Mouse (Mus musculus) limb, embryonic 15.5 days (tissue): ENCODE measurements around the gene Adk. TPM values are rescaled to one million over a fixed set of nuclear protein-coding genes. Genes with fewer than 3 reads are reported as not detected.

ENCODE experiments used
- ATAC-seq: fragments of 200-750 bp; cut with Nextera tagmentation; 2 replicates; pipeline ENCODE4 v1.8.0; 2017; ENCODE audit warnings: low read depth, moderate TSS enrichment; ENCODE audit not compliant: insufficient number of reproducible peaks, low FRiP score, low TSS enrichment
- H3K27ac ChIP-seq: fragments of 300-500 bp; sonication (generic); 2 replicates; pipeline ENCODE4 v1.5.1; 2015; ENCODE audit warnings: moderate library complexity, mild to moderate bottlenecking, inconsistent platforms
- H3K27me3 ChIP-seq: fragments of 300-500 bp; sonication (generic); 2 replicates; pipeline ENCODE4 v1.6.1; 2015; ENCODE audit warnings: inconsistent platforms
- H3K36me3 ChIP-seq: fragments of 300-500 bp; sonication (generic); 2 replicates; pipeline ENCODE4 v1.6.1; 2015; ENCODE audit warnings: inconsistent platforms
- H3K4me1 ChIP-seq: fragments of 300-500 bp; sonication (generic); 2 replicates; pipeline ENCODE4 v1.6.1; 2015; ENCODE audit warnings: inconsistent platforms
- H3K4me2 ChIP-seq: fragments of 300-500 bp; sonication (generic); 2 replicates; pipeline ENCODE4 v1.6.1; 2015; ENCODE audit warnings: mild to moderate bottlenecking, inconsistent platforms
- H3K4me3 ChIP-seq: fragments of 300-500 bp; sonication (generic); 2 replicates; pipeline ENCODE4 v1.5.1; 2015; ENCODE audit warnings: mild to moderate bottlenecking, inconsistent platforms
- H3K9ac ChIP-seq: fragments of 300-500 bp; sonication (generic); 2 replicates; pipeline ENCODE4 v1.6.1; 2015; ENCODE audit warnings: inconsistent platforms
- H3K9me3 ChIP-seq: fragments of 300-500 bp; sonication (generic); 2 replicates; pipeline ENCODE4 v1.6.1; 2016; ENCODE audit warnings: inconsistent platforms
- WGBS: fragments of 180-500 bp; shearing (Covaris S2); methylation state at CpG from one replicate; pipeline ENCODE4 v1.1.7; 2015; 5-methylcytosine and 5-hydroxymethylcytosine counted together
- polyA plus RNA-seq: library from polyadenylated mRNA; unstranded; fragments of >200 nt; fragmentation: Nextera tagmentation; extraction: Ambion mirVana; gene quantifications from 2 replicates; pipeline ENCODE4 v1.2.1, GENCODE M21; 2015

Adk gene
- polyA plus RNA-seq, 1 experiment from 2014 or later, result 148 TPM

- ATAC-seq, result no peak
- Histone ChIP-seq H3K27ac (no peak overlapping the region), H3K36me3 (no peaks in the 10 kb centered on the region), H3K9me3 (no peaks in the 10 kb centered on the region), H3K9ac (no peak overlapping the region), H3K27me3 (no peaks in the 10 kb centered on the region), H3K4me2 (no peak overlapping the region), H3K4me1 (no peaks in the 10 kb centered on the region), H3K4me3 (no peak overlapping the region)
- WGBS, result 87% methylated on average over 5 of the region's 5 CpGs
These were observed 17.2 kb downstream of the Adk start for GRCm38 (mm10) chr14:21069594-21069993.

- H3K4me3 ChIP-seq, result no peak overlapping the region
- ATAC-seq, result no peak
- H3K9ac ChIP-seq, result no peak overlapping the region
- H3K27ac ChIP-seq, result no peak overlapping the region
- no peaks in the 10 kb centered on the region for H3K36me3 ChIP-seq
- H3K9me3 ChIP-seq, result no peaks in the 10 kb centered on the region
- H3K4me1 ChIP-seq, result peaks cover 11% of the 10 kb centered on the region
- 72% methylated on average over 3 of the region's 3 CpGs for WGBS
- no peaks in the 10 kb centered on the region for H3K27me3 ChIP-seq
- no peak overlapping the region for H3K4me2 ChIP-seq
These were observed 21.6 kb downstream of the Adk start for GRCm38 (mm10) chr14:21073981-21074380.

GRCm38 (mm10) chr14:21074398-21075320 is 22.3 kb downstream of the Adk start:
- peak overlapping the region; percentile 69; the same call in 1 of the 2 replicates for H3K4me3 ChIP-seq

GRCm38 (mm10) chr14:21075751-21076500 is 23.6 kb downstream of the Adk start:
- H3K9ac ChIP-seq, result peak overlapping the region; percentile 56
- H3K9me3 ChIP-seq, result no peaks in the 10 kb centered on the region
- H3K27ac ChIP-seq, result peak overlapping the region; percentile 88
- H3K27me3 ChIP-seq, result no peaks in the 10 kb centered on the region
- peak overlapping the region; percentile 69 for H3K4me3 ChIP-seq
- WGBS, result 0% methylated on average over 58 of the region's 59 CpGs
- peak; percentile 97 for ATAC-seq
- H3K36me3 ChIP-seq, result no peaks in the 10 kb centered on the region
- H3K4me2 ChIP-seq, result peak overlapping the region; percentile 82
- H3K4me1 ChIP-seq, result peaks cover 11% of the 10 kb centered on the region

More at GRCm38 (mm10) chr14:21074398-21075320, 22.3 kb downstream of the Adk start:
- no peak overlapping the region for H3K4me2 ChIP-seq
- H3K27me3 ChIP-seq, result no peaks in the 10 kb centered on the region
- no peak overlapping the region; the same call in 1 of the 2 replicates for H3K9ac ChIP-seq
- WGBS, result 53% methylated on average over 11 of the region's 11 CpGs
- peaks cover 11% of the 10 kb centered on the region for H3K4me1 ChIP-seq
- ATAC-seq, result no peak
- H3K36me3 ChIP-seq, result no peaks in the 10 kb centered on the region
- H3K9me3 ChIP-seq, result no peaks in the 10 kb centered on the region
- no peak overlapping the region for H3K27ac ChIP-seq

DNA sequence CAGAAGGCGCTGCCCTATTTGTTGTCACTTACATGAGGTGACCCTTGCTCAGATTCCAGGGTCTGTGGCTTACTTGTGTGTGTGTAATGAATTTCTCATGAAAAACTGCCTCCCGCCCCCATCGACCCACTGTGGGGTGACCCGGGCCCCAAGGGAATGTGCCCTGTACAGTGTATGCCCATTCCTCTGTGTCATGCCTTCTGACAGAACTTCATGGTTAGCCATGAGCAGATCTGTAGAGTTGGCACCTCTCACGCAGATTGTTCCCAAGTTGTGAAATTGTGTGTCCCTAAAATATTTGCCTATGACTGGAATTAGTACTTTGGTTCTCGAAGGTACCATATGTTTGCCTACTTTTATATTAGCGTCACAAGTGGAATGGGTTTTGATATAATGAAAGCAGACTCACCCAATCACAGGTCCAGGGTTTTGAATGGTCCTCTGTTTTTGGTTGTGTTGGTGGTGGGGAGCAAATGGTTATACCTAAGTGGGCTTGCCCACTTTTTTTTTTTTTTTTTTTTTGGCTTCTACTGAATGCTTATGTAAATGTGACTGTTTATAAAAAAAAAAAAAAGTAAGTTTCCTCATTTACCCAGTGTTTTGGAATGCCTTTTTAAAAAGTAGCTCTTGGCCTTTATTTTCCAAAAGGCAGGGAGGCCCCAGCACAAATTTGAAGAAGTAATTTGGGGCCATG is 24.3 kb downstream of the Adk start:
- Histone ChIP-seq H3K9me3 (no peaks in the 10 kb centered on the region), H3K36me3 (no peaks in the 10 kb centered on the region), H3K27me3 (no peaks in the 10 kb centered on the region), H3K4me1 (peaks cover 11% of the 10 kb centered on the region), H3K9ac (peak overlapping the region; percentile 56), H3K4me2 (peak overlapping the region; percentile 82), H3K27ac (peak overlapping the region; percentile 88), H3K4me3 (peak overlapping the region; percentile 69)
- ATAC-seq, result peak; percentile 43; the same call in 1 of the 2 replicates
- 26% methylated on average over 7 of the region's 7 CpGs for WGBS

- no peak overlapping the region for H3K4me2 ChIP-seq
- no peaks in the 10 kb centered on the region for H3K9me3 ChIP-seq
- 83% methylated on average over 4 of the region's 4 CpGs for WGBS
- peaks cover 11% of the 10 kb centered on the region for H3K4me1 ChIP-seq
- no peak for ATAC-seq
- no peak overlapping the region for H3K9ac ChIP-seq
- no peak overlapping the region for H3K27ac ChIP-seq
- no peaks in the 10 kb centered on the region for H3K27me3 ChIP-seq
- no peak overlapping the region for H3K4me3 ChIP-seq
- H3K36me3 ChIP-seq, result no peaks in the 10 kb centered on the region
These were observed 25.6 kb downstream of the Adk start for GRCm38 (mm10) chr14:21077939-21078338.

DNA sequence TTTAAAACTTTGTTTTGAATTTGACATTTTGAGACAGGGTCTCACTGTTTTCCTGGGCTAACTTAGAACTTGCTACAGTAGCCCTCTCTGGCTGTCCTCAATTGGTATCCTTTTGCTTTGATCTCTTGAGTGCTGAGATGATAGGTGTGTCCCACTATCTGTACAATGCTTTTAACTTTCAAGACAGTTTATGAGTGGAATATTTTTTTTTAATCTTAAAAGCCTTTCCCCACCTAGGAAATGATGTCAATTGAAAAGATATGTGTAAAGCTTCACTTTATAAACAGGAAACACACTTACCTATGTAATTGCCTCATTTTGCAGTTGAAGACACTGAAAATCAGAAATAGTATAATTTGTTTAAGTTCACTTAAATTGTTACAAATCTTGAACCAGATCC is 26.1 kb downstream of the Adk start:
- no peak for ATAC-seq
- Histone ChIP-seq H3K9me3 (no peaks in the 10 kb centered on the region), H3K36me3 (no peaks in the 10 kb centered on the region), H3K9ac (no peak overlapping the region), H3K4me3 (no peak overlapping the region), H3K27ac (no peak overlapping the region), H3K4me2 (no peak overlapping the region), H3K4me1 (peaks cover 11% of the 10 kb centered on the region), H3K27me3 (no peaks in the 10 kb centered on the region)

- Histone ChIP-seq H3K4me3 (no peak overlapping the region), H3K27ac (no peak overlapping the region), H3K27me3 (no peaks in the 10 kb centered on the region), H3K9ac (no peak overlapping the region), H3K9me3 (no peaks in the 10 kb centered on the region), H3K4me2 (no peak overlapping the region), H3K36me3 (no peaks in the 10 kb centered on the region), H3K4me1 (peaks cover 19% of the 10 kb centered on the region)
- 63% methylated on average over 1 of the region's 1 CpGs for WGBS
- no peak for ATAC-seq
These were observed 30.4 kb downstream of the Adk start for GRCm38 (mm10) chr14:21082823-21083222.

GRCm38 (mm10) chr14:21085666-21086065 is 33.3 kb downstream of the Adk start:
- 73% methylated on average over 5 of the region's 5 CpGs for WGBS
- Histone ChIP-seq H3K4me3 (no peak overlapping the region), H3K27me3 (no peaks in the 10 kb centered on the region), H3K4me1 (peaks cover 25% of the 10 kb centered on the region), H3K36me3 (no peaks in the 10 kb centered on the region), H3K4me2 (no peak overlapping the region), H3K9me3 (no peaks in the 10 kb centered on the region), H3K9ac (no peak overlapping the region), H3K27ac (peak overlapping the region; percentile 8; the same call in 1 of the 2 replicates)
- no peak for ATAC-seq

DNA sequence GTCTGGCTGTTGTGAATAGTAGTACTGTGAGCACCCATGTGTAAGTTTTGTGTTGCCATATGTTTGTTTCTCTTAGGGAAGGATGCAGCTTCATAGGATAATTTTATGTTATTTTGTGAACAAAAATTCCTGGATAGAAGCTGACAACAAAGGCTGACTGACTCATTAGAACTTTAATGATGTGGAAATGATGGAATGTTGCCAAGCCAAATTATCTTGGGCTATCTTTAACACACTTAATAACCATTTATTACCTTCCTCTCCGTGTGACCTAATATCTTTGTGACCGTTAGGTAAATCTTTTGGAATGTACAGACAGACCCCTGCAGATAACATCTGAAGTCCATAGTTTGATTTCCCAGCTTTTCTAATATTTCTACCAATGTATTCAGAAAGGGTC is 33.7 kb downstream of the Adk start:
- WGBS, result 8% methylated on average over 2 of the region's 2 CpGs
- no peaks in the 10 kb centered on the region for H3K27me3 ChIP-seq
- no peak overlapping the region for H3K9ac ChIP-seq
- peaks cover 25% of the 10 kb centered on the region for H3K4me1 ChIP-seq
- peak overlapping the region; percentile 8; the same call in 1 of the 2 replicates for H3K27ac ChIP-seq
- H3K36me3 ChIP-seq, result no peaks in the 10 kb centered on the region
- H3K4me2 ChIP-seq, result no peak overlapping the region
- no peak for ATAC-seq
- H3K4me3 ChIP-seq, result no peak overlapping the region
- no peaks in the 10 kb centered on the region for H3K9me3 ChIP-seq

GRCm38 (mm10) chr14:21086827-21087351 is 34.5 kb downstream of the Adk start:
- Histone ChIP-seq H3K36me3 (no peaks in the 10 kb centered on the region), H3K27ac (peak overlapping the region; percentile 87), H3K27me3 (no peaks in the 10 kb centered on the region), H3K4me2 (peak overlapping the region; percentile 6; the same call in 1 of the 2 replicates), H3K9ac (no peak overlapping the region), H3K4me3 (no peak overlapping the region), H3K4me1 (peaks cover 25% of the 10 kb centered on the region), H3K9me3 (no peaks in the 10 kb centered on the region)
- no peak for ATAC-seq
- WGBS, result 10% methylated on average over 7 of the region's 7 CpGs
